ENCODE assay signal across 8 mouse cellular contexts in the genomic region with DNA sequence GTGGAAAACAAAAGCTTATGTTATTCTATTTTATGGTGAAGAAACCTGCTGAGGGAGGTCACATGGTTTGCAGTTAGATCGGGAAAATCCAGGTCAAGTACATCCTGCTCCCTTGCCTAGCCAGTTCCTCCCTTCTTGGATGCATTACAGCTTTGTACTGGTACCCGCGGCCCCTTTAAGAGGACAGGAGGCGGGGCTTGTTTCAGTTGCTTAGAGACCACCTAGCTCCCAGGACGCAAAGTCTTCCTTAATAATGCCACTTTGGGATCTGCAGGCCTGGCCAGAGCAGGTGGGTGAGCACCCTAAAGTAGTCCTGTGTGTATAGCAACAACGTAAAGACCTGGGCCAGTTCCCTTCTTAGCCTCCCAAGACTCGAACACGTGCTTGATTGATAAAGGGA. TPM values are rescaled to one million over a fixed set of nuclear protein-coding genes. Genes with fewer than 3 reads are reported as not detected.
A peak's percentile ranks its signal among the peaks of the same experiment; 100 is the strongest.
DNase-seq lines count a peak whose midpoint lies in the region; ATAC-seq and TF ChIP-seq lines count a peak whose summit lies in the region.

A gene (plus strand): TSS at position 205 of the 400 bp plus-strand sequence.

- H3K27ac ChIP-seq in heart, embryonic 10.5 days, result no peak within 1 kb of the TSS
- no peak within 1 kb of the TSS for H3K27ac ChIP-seq in hindbrain, embryonic 13.5 days
- no peak within 1 kb of the TSS for H3K27ac ChIP-seq in midbrain, embryonic 14.5 days (replicated peaks; ENCODE audit: low read depth, low read length)
- no peak within 1 kb of the TSS for H3K27ac ChIP-seq in gastrocnemius, adult 2 months

- no peaks in the 10 kb centered on the region for H3K27me3 ChIP-seq in heart, embryonic 10.5 days (ENCODE audit: insufficient read depth, poor library complexity, severe bottlenecking)
- no peaks in the 10 kb centered on the region for H3K27me3 ChIP-seq in hindbrain, embryonic 13.5 days
- no peaks in the 10 kb centered on the region for H3K27me3 ChIP-seq in midbrain, embryonic 14.5 days (ENCODE audit: control insufficient read depth, insufficient read depth, low read length)

- H3K4me2 ChIP-seq in hindbrain, embryonic 13.5 days, result 0 out of 2 replicates have a peak within 1 kb of the TSS, but pooled peaks have one; percentile 22
- H3K4me2 ChIP-seq in midbrain, embryonic 14.5 days (ENCODE audit: low read length), result no peak within 1 kb of the TSS

- no peaks in the 10 kb centered on the region for H3K9me3 ChIP-seq in heart, embryonic 10.5 days
- H3K9me3 ChIP-seq in hindbrain, embryonic 13.5 days, result no peaks in the 10 kb centered on the region
- no peaks in the 10 kb centered on the region for H3K9me3 ChIP-seq in midbrain, embryonic 14.5 days (ENCODE audit: control insufficient read depth, low read length)

- peaks cover 42% of the 10 kb centered on the region for H3K36me3 ChIP-seq in heart, embryonic 10.5 days
- peaks cover 46% of the 10 kb centered on the region for H3K36me3 ChIP-seq in hindbrain, embryonic 13.5 days
- peaks cover 43% of the 10 kb centered on the region for H3K36me3 ChIP-seq in midbrain, embryonic 14.5 days (ENCODE audit: control insufficient read depth, insufficient read depth, low read length)

- ATAC-seq in hindbrain, embryonic 13.5 days (ENCODE audit: low FRiP score), result no peak
- no peak for ATAC-seq in midbrain, embryonic 14.5 days (ENCODE audit: low FRiP score, low TSS enrichment)

- no peak within 1 kb of the TSS for H3K4me3 ChIP-seq in heart, embryonic 10.5 days
- 0 out of 2 replicates have a peak within 1 kb of the TSS, but pooled peaks have one; percentile 6 for H3K4me3 ChIP-seq in hindbrain, embryonic 13.5 days
- no peak within 1 kb of the TSS for H3K4me3 ChIP-seq in midbrain, embryonic 14.5 days (replicated peaks; ENCODE audit: low read depth, low read length)
- no peak within 1 kb of the TSS for H3K4me3 ChIP-seq in gastrocnemius, adult 2 months

- intact Hi-C loops in heart, postnatal 14 days (cut with DNase I), result no loop called here
- intact Hi-C loops in gastrocnemius, adult 2 months (cut with DNase I), result no loop called here

- 19% methylated on average over 8 of the region's 8 CpGs for WGBS in heart, embryonic 10.5 days
- WGBS in hindbrain, embryonic 13.5 days, result 15% methylated on average over 8 of the region's 8 CpGs
- 14% methylated on average over 8 of the region's 8 CpGs for WGBS in midbrain, embryonic 14.5 days

- peak; percentile 57 for DNase-seq in heart, embryonic 10.5 days (ENCODE audit: low spot score)
- DNase-seq in heart, postnatal 14 days, result no peak
- peak; percentile 20 for DNase-seq in adrenal gland, postnatal 25 days
- peak; percentile 52 for DNase-seq in midbrain, embryonic 14.5 days
- no peak for DNase-seq in gastrocnemius, adult 8-10 months (ENCODE audit: low spot score in 2 of 2)
- no peak for DNase-seq in gastrocnemius, adult 2 months
- DNase-seq in thymus, postnatal 25 days, result no peak

- peaks cover 4% of the 10 kb centered on the region; the same call in 1 of the 2 replicates for H3K4me1 ChIP-seq in heart, embryonic 10.5 days
- H3K4me1 ChIP-seq in hindbrain, embryonic 13.5 days (replicated peaks), result peaks cover 4% of the 10 kb centered on the region; the same call in 1 of the 2 replicates
- no peaks in the 10 kb centered on the region for H3K4me1 ChIP-seq in midbrain, embryonic 14.5 days (ENCODE audit: control insufficient read depth, insufficient read depth, low read length)

- H3K9ac ChIP-seq in hindbrain, embryonic 13.5 days, result no peak within 1 kb of the TSS
- H3K9ac ChIP-seq in midbrain, embryonic 14.5 days (replicated peaks; ENCODE audit: low read length), result no peak within 1 kb of the TSS

- no peak for TF ChIP-seq CTCF in gastrocnemius, adult 2 months (IDR thresholded peaks at IDR 0.05)

RNA-seq across cellular contexts. Expression of the gene that starts here (rescaled TPM):
- 0.46 and 1.1 TPM in 2 replicates for polyA plus RNA-seq in heart, embryonic 10.5 days (2016; fragmentation: Nextera tagmentation; extraction: Ambion mirVana)
- under 1 TPM; 0.34 to 0.53 TPM for total RNA-seq in heart, postnatal 14 days (2021)
- 3.8 and 4.9 TPM in 2 replicates for total RNA-seq in adrenal gland, postnatal 25 days (2021)
- 3.1 and 3.2 TPM in 2 replicates for polyA plus RNA-seq in hindbrain, embryonic 13.5 days (2015; fragmentation: Nextera tagmentation; extraction: Ambion mirVana)
- 3.4 and 3.9 TPM in 2 replicates for polyA plus RNA-seq in midbrain, embryonic 14.5 days (2014; fragmentation: Nextera tagmentation; extraction: Ambion mirVana)
- total RNA-seq in gastrocnemius, adult 8-10 months (2022), result 1 to 10 TPM in 2 of 4 experiments, under 1 TPM in 2; 0.43 to 1.0 (median 0.92) TPM
- under 1 TPM; 0.31 to 0.84 TPM for total RNA-seq in gastrocnemius, adult 2 months (2021)

Comparison
In these comparisons a context has a peak if more than half of its experiments do, and no peak if none do; other contexts are left out.
1. DNase-seq: peak in heart, embryonic 10.5 days (single experiment), adrenal gland, postnatal 25 days (single experiment) and midbrain, embryonic 14.5 days (single experiment); none in heart, postnatal 14 days (0 of 2), gastrocnemius, adult 8-10 months (0 of 2), gastrocnemius, adult 2 months (single experiment) and thymus, postnatal 25 days (single experiment).